Mouse (Mus musculus) CH12.LX (cell line): ENCODE measurements around the gene Slc26a8. TPM values are rescaled to one million over a fixed set of nuclear protein-coding genes. Genes with fewer than 3 reads are reported as not detected.
A peak's percentile ranks its signal among the peaks of the same experiment; 100 is the strongest.

ENCODE experiments used
- DNase-seq: peaks from one replicate; pipeline ENCODE4 v3.0.0-alpha.2; 2013; ENCODE audit errors: extremely low read depth
- H3K27ac ChIP-seq: 2 replicates; pipeline ENCODE4 v1.5.1; 2012; ENCODE audit warnings: low read depth, mild to moderate bottlenecking, control low read depth, moderate library complexity; ENCODE audit not compliant: insufficient read depth
- H3K27me3 ChIP-seq: replicated peaks from 2 replicates; pipeline ENCODE3; 2012; ENCODE audit warnings: inconsistent platforms
- H3K36me3 ChIP-seq, 2 experiments: replicated peaks in 1 of 2; 2 replicates each; pipeline versions ENCODE3 to v1.6.1; 2012; ENCODE audit warnings: inconsistent platforms in 1 of 2, low read length in 1 of 2, mild to moderate bottlenecking in 1 of 2, mixed read lengths in 1 of 2, moderate library complexity in 1 of 2; ENCODE audit not compliant: control insufficient read depth in 1 of 2, insufficient read depth in 1 of 2
- H3K4me1 ChIP-seq, 2 experiments: 2 replicates each; pipeline ENCODE4 v1.6.1; 2012; ENCODE audit warnings: inconsistent platforms in 1 of 2, moderate library complexity in 1 of 2; ENCODE audit not compliant: insufficient read depth in 2 of 2, control insufficient read depth in 1 of 2
- H3K4me2 ChIP-seq: 2 replicates; pipeline ENCODE4 v1.6.1; 2012; ENCODE audit warnings: low read depth, mild to moderate bottlenecking, control low read depth; ENCODE audit not compliant: poor library complexity, insufficient read depth, severe bottlenecking
- H3K4me3 ChIP-seq, 3 experiments: fragments of 150-350 bp in 1 of 3; sonication (generic) in 1 of 3; replicated peaks in 1 of 3; 2 replicates each; pipeline versions ENCODE3 to v1.5.1; 2011 to 2012; ENCODE audit warnings: low read depth in 2 of 3, low read length in 2 of 3, mild to moderate bottlenecking in 2 of 3, moderate library complexity in 2 of 3, control low read depth in 1 of 3, improper control_type of control experiment in 1 of 3, inconsistent platforms in 1 of 3, mixed read lengths in 1 of 3; ENCODE audit not compliant: poor library complexity in 1 of 3
- H3K79me2 ChIP-seq: replicated peaks from 2 replicates; pipeline ENCODE4 v1.6.1; 2012; ENCODE audit warnings: mild to moderate bottlenecking, moderate library complexity; ENCODE audit not compliant: control insufficient read depth, poor library complexity, insufficient read depth, severe bottlenecking; ENCODE audit errors: extremely low read depth
- H3K9ac ChIP-seq: 2 replicates; pipeline ENCODE4 v1.6.1; 2012; ENCODE audit warnings: low read depth, mild to moderate bottlenecking, control low read depth, moderate library complexity; ENCODE audit not compliant: insufficient read depth
- H3K9me3 ChIP-seq: replicated peaks from 2 replicates; pipeline ENCODE3; 2012; ENCODE audit warnings: low read length, inconsistent platforms, mixed read lengths
- CTCF ChIP-seq, 2 experiments: IDR thresholded peaks in 1 of 2; conservative IDR thresholded peaks in 1 of 2; 2 replicates each; pipeline ENCODE4 v1.5.1; 2011 to 2012; ENCODE audit warnings: low read depth in 2 of 2, low read length in 2 of 2, improper control_type of control experiment in 1 of 2, inconsistent platforms in 1 of 2, mild to moderate bottlenecking in 1 of 2, moderate library complexity in 1 of 2
- EP300 ChIP-seq: IDR thresholded peaks from 2 replicates; pipeline ENCODE4 v1.6.1; 2011; ENCODE audit warnings: low read length, improper control_type of control experiment
- GABPA ChIP-seq: IDR thresholded peaks from 2 replicates; pipeline ENCODE4 v1.6.1; 2012; ENCODE audit warnings: low read depth, low read length, improper control_type of control experiment, inconsistent platforms; ENCODE audit not compliant: insufficient replicate concordance
- IRF4 ChIP-seq: IDR thresholded peaks from 2 replicates; pipeline ENCODE4 v1.6.1; 2014; ENCODE audit warnings: low read depth, mild to moderate bottlenecking, inconsistent platforms, low read length, improper control_type of control experiment
- JUND ChIP-seq: conservative IDR thresholded peaks from 2 replicates; pipeline ENCODE4 v1.6.1; 2011; ENCODE audit warnings: low read depth, low read length, improper control_type of control experiment
- MAFK ChIP-seq: IDR thresholded peaks from 2 replicates; pipeline ENCODE4 v1.6.1; 2011; ENCODE audit warnings: low read length, improper control_type of control experiment; ENCODE audit not compliant: insufficient replicate concordance
- MAX ChIP-seq: IDR thresholded peaks from 2 replicates; pipeline ENCODE4 v1.6.1; 2011; ENCODE audit warnings: low read length, improper control_type of control experiment
- MEF2A ChIP-seq: IDR thresholded peaks from 2 replicates; pipeline ENCODE4 v1.6.1; 2014; ENCODE audit warnings: low read depth, mild to moderate bottlenecking, inconsistent platforms, low read length, improper control_type of control experiment, borderline replicate concordance
- MYC ChIP-seq: IDR thresholded peaks from 2 replicates; pipeline ENCODE4 v1.6.1; 2011; ENCODE audit warnings: low read depth, mild to moderate bottlenecking, improper control_type of control experiment, low read length
- NELFE ChIP-seq: IDR thresholded peaks from 2 replicates; pipeline ENCODE4 v1.6.1; 2011; ENCODE audit warnings: low read depth, low read length, improper control_type of control experiment
- POLR2A ChIP-seq: IDR thresholded peaks from 2 replicates; pipeline ENCODE4 v1.6.1; 2011; ENCODE audit warnings: low read depth, mild to moderate bottlenecking, improper control_type of control experiment, low read length
- TCF12 ChIP-seq: IDR thresholded peaks from 2 replicates; pipeline ENCODE4 v1.6.1; 2014; ENCODE audit warnings: low read depth, mild to moderate bottlenecking, inconsistent platforms, low read length, improper control_type of control experiment
- UBTF ChIP-seq: IDR thresholded peaks from 2 replicates; pipeline ENCODE4 v1.6.1; 2012; ENCODE audit warnings: low read depth, mild to moderate bottlenecking, inconsistent platforms, low read length, improper control_type of control experiment, moderate library complexity
- USF2 ChIP-seq: conservative IDR thresholded peaks from 2 replicates; pipeline ENCODE4 v1.6.1; 2011; ENCODE audit warnings: low read depth, low read length, improper control_type of control experiment
- ZC3H11A ChIP-seq: IDR thresholded peaks from 2 replicates; pipeline ENCODE4 v1.6.1; 2012; ENCODE audit warnings: low read depth, mild to moderate bottlenecking, inconsistent platforms, low read length, improper control_type of control experiment
- ZKSCAN1 ChIP-seq: IDR thresholded peaks from 2 replicates; pipeline ENCODE4 v1.6.1; 2012; ENCODE audit warnings: low read depth, inconsistent platforms, low read length, improper control_type of control experiment, borderline replicate concordance
- ZNF384 ChIP-seq: IDR thresholded peaks from 2 replicates; pipeline ENCODE4 v1.6.1; 2012; ENCODE audit warnings: low read depth, low read length, improper control_type of control experiment, inconsistent platforms
- dilution Hi-C: fragments of 300-500 bp; cut with MboI; formaldehyde crosslinking; loops from 2 replicates; pipeline ENCODE4 v1.14.3; 2020; ENCODE audit warnings: low sequenced_read_pairs; ENCODE audit not compliant: extremely low pct_unique_long_range_greater_than_20kb, extremely low pct_ligation_motif_present
- in situ Hi-C: fragments of 300-500 bp; cut with MboI; formaldehyde crosslinking; loops from 3 replicates; pipeline ENCODE4 v1.14.3; 2019; ENCODE audit warnings: low sequenced_read_pairs, low pct_ligation_motif_present, low pct_unique_long_range_greater_than_20kb, mixed read lengths
- polyA plus RNA-seq: library from polyadenylated mRNA; unstranded; fragments of >175 nt; gene quantifications from 2 replicates; pipeline ENCODE4 v1.2.1, GENCODE M21; 2012; ENCODE audit warnings: low read depth; ENCODE audit not compliant: insufficient read length
- total RNA-seq, 2 experiments: library from RNA; depleted of rRNA; stranded (reverse); fragments of 300-350 nt in 1 of 2; fragments of >200 nt in 1 of 2; gene quantifications; 2 replicates each; pipeline ENCODE4 v1.2.3; 2012 to 2014

Gene Slc26a8
- total and polyA plus RNA-seq, 3 experiments, result 0.44 TPM; not detected in 2

- peaks cover 6 to 24% of the 10 kb centered on the region in 2 experiments for H3K4me1 ChIP-seq
Observed at GRCm38 (mm10) chr17:28715832-28716548, 26.0 kb upstream of the Slc26a8 start.

GRCm38 (mm10) chr17:28714006-28714405 lies 24.0 kb upstream of the Slc26a8 start:
- no peak overlapping the region for H3K4me3 ChIP-seq
- H3K9ac ChIP-seq, result no peak overlapping the region
- H3K27me3 ChIP-seq, result no peaks in the 10 kb centered on the region
- H3K4me2 ChIP-seq, result no peak overlapping the region
- peaks cover 12 to 41% of the 10 kb centered on the region in 2 experiments for H3K4me1 ChIP-seq
- H3K9me3 ChIP-seq, result peaks cover 3% of the 10 kb centered on the region
- peaks cover 12% of the 10 kb centered on the region; the same call in 1 of the 2 replicates for H3K79me2 ChIP-seq
- TF ChIP-seq NELFE, result no peak
- TF ChIP-seq CTCF (conservative IDR thresholded peaks at IDR 0.05 in 1 of 2, IDR thresholded peaks at IDR 0.05 in 1 of 2; ENCODE audit: low read depth in 2 of 2, low read length in 2 of 2), result 0 out of 4 replicates have a peak, but pooled peaks of 1 of the 2 experiments have one; percentile 25
- H3K36me3 ChIP-seq, result peaks cover 35 to 63% of the 10 kb centered on the region in 2 experiments
- H3K27ac ChIP-seq, result no peak overlapping the region
- no peak for DNase-seq
- in situ Hi-C loops (no loop called here), dilution Hi-C loops (no loop called here)

More at GRCm38 (mm10) chr17:28715832-28716548, 26.0 kb upstream of the Slc26a8 start:
- Histone ChIP-seq H3K27me3 (no peaks in the 10 kb centered on the region), H3K36me3 (peaks cover 41 to 80% of the 10 kb centered on the region in 2 experiments), H3K9me3 (peaks cover 3% of the 10 kb centered on the region), H3K4me3 (no peak overlapping the region), H3K27ac (no peak overlapping the region), H3K4me2 (no peak overlapping the region), H3K79me2 (peaks cover 8% of the 10 kb centered on the region; the same call in 1 of the 2 replicates), H3K9ac (no peak overlapping the region)
- in situ Hi-C loops, result no loop called here
- dilution Hi-C loops, result no loop called here
- TF ChIP-seq POLR2A (no peak), TCF12 (no peak), MYC (no peak), USF2 (no peak), ZC3H11A (no peak), UBTF (no peak), ZNF384 (no peak), GABPA (no peak), IRF4 (no peak), MAX (no peak), MAFK (no peak), ZKSCAN1 (no peak), EP300 (no peak), JUND (no peak), MEF2A (no peak)
- DNase-seq, result no peak
